Mouse (Mus musculus) gastrocnemius, postnatal 10 days (tissue): ENCODE measurements at regions not wholly inside any gene's neighbourhood (a gene's known extent, or its start where the extent isn't known, plus 50 kb on each side); places are given as distances from the start of the nearest gene placed in this dataset.

Experiments
- DNase-seq: peaks from one replicate; pipeline ENCODE4 v3.0.0; 2021; ENCODE audit warnings: mixed read lengths

DNA sequence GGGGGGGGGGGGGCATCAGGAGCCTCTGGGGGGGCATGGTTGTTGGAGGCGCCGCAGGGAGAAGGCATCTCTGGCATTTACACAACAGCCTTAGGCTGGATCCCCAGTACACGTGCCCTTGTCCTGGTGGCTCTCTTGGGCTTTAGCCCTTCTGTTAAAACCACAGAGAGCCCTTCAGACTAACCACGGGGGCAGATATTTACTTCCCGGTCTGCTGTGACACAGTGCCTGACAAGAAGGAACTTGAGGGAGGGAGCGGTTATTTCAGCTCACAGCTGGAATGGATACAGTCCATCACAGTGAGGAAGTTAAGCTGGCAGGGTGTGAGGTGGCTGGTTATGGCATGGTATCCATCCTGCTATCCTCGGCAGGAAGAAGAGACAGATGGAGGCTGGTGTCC, 71.0 kb upstream of the Gm11733 start:
- no peak for DNase-seq

DNA sequence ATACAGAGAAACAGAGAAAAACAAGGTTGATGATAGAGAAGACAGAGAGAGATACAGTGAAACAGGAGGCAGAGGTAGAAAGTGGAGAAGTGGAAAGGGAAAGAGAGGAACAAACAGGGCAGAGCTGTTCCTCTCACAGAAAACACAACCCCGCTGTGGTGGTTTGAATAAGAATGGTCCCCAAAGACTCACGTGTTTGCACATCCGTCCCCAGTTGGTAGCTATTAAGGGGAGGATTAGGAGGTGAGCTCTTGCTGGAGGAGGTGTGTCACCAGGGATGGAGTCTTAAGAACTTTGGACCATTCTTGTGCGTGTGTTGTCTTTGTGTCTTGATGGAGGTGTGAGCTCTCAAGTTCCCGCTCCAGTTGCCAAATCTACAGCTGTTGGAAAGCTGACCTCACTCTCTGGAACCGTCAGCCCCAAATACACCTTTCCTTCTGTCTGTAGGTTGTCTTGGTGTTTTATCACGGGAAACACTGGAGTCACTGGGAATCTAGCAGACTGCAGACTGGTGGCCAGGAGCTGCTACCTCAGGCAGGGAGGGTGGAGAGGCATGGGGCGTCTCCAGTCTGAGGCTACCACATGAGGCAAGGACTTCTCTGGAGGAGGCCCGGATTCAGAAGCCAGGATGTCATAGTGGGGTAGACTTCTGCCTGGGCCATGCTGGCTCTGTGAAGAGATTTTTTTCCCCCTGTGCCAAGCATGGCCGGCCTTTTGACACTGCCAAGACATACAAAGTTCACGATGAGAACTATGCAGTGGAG, 70.0 kb upstream of the Gm11733 start:
- no peak for DNase-seq

DNA sequence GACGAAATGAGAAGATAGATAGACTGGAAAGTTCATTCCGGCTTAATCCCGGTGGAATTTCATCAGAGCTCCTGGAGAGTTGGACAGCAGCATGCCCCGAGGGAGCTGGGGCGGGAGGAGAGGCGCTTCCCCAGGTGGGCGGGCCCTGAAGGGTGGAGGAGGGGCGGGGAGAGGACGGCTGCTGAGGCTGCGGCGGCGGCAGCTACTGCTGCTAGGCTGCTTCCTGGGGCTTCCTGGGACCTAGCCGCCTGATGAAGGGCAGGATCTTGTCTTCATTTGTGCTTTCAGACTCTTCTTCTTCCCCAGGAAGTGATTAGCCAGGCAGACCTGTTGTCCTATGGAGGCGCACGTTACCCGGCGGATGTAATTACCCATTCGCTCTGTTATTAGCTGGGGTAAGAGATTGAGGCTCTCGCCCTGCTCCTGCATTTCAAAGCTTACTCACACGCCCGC, 69.3 kb upstream of the Gm11733 start:
- DNase-seq: peak; percentile 67

DNA sequence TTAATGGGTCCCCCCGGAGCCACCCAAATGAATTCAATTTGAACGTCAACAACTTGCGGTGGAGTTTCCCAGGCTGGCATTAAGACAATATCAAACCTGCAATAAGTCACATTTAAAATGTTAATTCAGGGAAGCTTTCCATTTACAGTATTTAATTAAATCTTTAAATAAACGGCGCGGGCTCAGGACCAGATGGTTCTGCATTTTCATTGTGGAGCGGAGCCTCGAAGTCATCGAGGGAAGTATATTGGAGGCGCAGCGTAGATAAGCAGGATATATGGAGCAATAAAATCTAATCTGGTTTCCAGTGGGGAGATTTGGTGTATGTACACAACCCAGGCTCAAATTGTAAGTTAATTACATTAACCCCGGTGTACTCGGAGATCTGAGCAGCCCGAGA, 68.7 kb upstream of the Gm11733 start:
- DNase-seq: no peak

DNA sequence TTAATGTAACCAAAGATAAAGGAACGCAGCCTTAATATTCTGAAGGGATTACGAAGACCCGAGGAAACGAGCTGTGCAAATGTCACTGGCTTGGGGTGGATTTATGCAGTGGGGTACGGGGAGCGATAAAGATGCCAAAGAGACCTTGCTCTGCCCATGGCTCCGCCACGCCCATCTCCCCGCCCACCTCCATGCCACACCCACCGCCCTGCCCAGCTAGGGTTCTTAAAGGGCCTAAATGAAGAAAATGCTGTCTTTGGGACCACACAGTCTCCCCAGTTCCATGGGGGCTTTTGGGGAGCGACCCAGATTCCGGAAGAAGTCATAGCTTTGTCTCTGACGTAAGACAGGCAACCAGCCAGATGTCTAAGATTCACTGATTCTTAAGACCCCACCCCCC, 68.2 kb upstream of the Gm11733 start:
- DNase-seq: no peak

DNA sequence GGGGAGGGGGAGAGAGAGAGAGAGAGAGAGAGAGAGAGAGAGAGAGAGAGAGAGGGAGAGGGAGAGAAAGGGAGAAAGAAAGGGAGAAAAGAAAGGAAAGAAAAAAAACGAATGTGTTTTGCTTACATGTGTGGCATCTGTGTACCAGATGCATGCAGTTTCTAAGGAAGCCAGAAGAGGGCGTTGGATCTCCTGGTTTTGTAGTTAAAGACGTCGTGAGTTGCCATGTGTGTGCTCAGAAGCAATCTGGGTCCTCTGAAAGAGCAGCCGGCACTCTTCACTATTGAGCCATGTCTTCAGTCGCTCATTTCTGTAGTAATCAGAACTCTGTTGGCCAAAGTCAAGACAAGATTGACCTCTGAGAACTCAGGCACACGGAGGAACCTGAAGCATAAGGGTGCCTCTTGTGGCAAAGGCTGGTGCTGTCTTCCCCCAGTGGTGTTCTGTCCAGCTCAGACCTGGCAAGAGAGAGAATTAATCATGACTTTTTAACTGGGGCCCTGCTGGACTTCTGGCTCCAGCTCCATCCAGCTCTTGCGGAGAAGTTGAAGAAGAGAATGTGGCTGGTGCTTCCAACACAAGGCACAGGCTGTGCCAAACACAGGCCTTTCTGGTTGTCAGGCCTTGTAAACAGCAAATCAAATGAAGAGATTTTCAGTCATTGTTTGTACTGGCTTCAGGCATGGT, 67.0 kb upstream of the Gm11733 start:
- DNase-seq: no peak

DNA sequence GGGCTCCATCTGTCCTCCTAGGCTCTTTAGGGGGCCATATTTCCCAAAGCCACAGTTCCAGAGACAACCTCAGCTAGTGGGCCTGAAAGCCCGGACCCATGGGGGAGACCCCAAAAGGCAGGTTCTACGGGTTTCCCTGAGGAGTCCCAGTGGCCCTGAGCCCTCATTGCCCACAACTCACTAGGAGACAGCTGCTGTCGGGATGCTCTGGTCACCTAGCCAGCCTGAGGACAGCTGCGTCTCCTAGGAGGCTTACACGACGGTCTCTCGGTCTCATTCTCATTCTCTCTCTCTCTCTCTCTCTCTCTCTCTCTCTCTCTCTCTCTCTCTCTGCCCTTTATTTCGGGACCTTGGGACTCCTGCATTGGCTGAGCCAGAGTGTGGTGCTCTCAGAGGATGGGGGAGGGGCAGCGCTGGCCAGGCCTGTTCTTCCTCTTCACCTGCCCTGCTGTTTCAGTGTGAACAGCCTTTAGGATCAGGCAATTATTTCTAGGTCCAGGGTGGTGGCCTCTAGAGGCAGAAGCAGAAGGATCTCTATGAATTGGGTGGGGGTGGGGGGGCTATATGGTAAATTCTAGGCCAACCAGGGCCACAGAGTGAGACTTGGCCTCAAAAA, 66.1 kb upstream of the Gm11733 start:
- DNase-seq: no peak

DNA sequence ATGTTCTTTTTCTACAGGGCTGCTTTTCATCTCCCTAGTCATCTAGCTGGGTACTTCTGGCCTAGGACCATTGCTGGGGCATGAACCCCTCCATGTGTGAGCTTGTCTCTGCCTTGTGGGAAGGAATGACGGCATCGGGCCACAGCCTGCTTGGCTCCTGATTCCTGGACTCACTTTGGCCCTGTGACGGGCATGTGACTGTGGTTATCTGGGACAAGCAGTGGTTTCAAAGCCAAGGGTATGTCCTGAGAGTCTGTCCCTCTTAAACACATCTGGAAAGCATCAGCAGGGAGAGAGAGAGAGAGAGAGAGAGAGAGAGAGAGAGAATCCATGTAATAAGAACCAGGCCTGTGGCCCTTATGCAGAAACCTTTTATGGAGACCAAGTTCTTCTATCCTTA, 65.2 kb upstream of the Gm11733 start:
- no peak for DNase-seq

DNA sequence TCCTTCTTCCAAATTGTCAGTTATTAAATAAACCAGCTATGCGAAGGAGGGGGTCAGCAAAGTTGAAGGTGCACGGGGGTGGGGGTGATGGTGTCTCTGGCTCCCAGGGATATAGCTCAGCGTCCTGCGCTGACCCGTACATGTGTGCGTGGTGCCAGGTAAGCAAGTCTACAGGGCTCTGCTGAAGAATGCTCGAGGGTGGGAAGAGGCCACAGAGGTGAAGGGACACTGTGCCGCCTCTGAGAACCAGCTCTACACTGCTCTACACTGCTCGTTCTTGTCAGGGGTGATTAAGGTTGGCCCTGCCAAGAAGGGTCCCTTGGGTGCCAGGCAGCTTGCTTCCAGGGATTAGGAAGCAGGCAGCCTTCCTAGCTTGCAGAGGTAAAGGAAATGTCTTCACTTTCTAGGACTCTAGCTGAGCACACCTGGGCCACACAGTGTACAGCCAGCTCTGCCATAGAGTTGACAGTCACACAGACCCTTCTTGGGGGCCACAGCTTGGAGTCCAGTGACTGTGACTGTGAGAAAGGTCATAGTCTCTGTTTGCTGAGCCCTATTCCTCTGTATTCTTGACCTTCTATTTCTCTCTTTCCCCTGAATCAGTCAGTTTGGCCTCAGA, 64.7 kb upstream of the Gm11733 start:
- DNase-seq: no peak

DNA sequence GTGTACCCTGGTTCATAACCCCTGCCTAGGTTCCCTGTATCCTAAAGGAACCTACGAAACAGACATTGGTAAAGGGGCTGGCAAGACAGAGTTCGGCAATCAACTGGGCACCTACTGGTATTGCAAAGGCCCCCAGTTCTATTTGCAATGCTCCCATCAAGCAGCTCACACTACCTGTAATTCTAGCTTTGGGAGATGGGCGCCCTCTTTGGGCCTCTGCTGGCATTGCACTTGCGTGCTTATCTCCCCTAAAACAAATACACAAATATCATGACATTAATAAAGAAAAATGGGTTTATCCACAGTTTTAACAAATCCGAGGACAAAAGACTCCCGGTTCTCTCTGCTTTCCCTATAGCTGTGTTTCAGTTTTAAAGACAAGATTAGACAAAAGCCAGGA, 61.5 kb upstream of the Gm11733 start:
- no peak for DNase-seq

DNA sequence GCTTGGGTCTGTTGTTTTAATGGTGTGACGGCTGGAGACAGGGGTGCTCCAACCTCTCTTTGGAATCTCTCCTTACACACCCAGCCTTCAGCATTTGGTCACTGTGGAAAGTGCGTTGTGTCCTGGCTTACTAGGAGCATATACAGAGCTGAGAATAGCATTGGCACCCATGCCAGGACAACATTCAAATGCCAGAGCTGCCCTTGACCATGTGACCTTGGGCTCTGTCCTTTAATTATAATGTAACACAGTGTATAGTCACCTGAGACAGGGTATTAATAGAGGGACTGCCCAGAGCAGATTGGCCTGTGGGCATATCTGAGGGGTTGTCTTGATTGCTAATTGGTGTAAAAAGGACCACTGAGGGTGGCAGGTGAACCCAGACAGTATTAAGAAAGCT, 60.7 kb upstream of the Gm11733 start:
- DNase-seq: no peak

DNA sequence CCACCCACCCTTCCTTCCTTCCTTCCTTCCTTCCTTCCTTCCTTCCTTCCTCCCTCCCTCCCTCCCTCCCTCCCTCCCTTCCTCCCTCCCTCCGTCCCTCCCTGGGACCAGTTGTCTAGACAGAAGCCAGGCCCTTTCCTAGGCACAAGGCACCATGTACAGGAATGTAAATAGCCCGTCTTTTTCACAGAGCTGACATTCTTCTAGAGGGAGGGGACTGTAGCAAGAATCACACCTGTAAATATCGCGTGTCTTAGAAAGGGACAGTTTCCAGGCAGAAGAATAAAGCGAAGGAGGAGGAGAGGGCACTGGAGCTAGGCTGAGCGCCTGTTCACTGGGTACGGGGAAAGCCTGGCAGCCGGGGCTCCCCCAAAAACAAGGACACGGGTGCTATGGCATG, 58.7 kb upstream of the Gm11733 start:
- DNase-seq: no peak

DNA sequence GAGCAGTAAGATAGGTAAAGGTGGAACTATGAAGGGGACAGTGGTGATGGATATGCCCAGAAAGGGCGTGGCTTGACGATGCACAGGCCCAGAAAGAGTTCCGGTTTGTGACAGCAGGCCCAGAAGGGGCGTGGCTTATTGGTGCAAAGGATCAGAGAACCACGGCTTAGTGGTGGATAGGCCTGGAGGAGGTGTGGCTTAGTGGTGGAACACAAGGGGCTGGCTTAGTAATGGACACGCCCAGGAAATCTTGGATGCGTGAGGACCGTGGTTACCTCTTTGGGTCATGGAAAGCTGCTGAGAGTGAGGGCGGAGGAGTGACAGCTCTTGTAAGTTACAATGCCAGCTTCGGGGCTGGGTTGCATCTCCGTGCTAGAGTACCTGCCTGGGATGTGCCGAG, 58.2 kb upstream of the Gm11733 start:
- no peak for DNase-seq

DNA sequence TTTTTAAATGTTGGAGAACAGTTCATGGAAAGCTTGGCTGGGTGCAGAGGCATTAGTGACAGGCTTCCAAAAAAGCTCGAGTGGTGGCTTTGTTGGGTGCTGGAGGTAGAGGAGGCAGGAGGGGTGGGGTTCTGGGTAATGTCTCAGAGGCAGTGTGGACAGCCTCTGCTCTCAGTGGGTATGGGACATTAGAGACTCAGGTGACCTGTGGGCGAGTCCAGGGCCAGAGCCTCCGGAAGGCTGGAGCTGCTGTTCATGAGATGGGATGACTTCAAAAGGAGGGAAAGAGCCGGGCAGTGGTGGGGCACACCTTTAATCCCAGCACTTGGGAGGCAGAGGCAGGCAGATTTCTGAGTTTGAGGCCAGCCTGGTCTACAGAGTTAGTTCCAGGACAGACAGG, 57.5 kb upstream of the Gm11733 start:
- DNase-seq: no peak

DNA sequence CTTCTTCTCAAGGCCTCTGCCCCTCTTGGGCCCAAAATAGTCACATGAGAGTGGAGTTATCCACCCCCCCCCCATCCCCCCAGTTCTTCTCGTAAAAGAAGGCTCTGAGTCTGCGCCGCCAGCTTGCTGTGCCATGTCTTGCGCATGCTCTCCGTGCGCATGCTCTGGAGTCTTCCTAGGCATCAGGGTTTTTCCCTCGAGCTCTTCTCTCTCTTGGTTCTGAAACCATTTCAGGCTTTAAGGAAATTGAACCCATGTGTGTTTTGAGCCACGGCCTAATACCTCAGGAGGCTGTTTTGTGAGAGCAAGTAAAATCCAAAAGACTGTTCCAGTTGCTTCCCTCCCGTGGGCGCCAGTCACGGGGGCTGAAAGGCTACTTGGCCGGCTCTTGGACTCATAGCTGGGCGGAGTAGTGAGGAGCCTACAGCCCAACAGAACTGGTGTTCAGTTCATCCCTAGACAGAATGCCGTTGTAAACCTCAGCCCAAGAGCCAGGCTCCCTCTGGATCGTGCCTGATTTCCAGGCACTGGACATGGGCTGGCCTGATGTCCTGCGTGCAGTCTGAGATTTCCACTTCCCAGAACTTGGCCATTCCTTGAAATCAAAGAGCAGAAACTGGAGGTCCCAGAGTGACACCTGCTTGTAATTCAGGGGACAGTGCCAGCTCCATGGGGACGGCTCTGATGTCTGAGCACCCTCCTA, 56.2 kb upstream of the Gm11733 start:
- no peak for DNase-seq

DNA sequence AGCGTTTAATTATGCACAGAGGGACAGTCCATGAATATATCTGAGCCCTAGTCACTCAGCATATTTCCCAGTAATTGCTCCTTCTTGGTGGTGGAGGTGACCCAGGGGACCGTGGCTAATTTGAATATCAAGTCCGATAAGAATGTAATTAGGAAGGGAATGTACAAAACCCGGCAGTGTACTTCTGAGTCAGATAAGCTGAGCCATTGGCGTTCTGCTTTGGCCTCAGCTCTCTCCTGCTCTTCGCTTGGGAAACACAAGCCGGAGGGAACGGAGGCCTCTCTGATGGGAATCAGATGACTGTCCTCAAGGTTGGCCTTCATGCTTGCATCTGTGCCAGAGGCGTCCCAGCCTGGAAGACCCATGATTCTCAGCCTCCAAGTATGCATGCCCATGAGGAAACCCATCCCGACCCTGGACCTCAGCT, 54.8 kb upstream of the Gm11733 start:
- no peak for DNase-seq

DNA sequence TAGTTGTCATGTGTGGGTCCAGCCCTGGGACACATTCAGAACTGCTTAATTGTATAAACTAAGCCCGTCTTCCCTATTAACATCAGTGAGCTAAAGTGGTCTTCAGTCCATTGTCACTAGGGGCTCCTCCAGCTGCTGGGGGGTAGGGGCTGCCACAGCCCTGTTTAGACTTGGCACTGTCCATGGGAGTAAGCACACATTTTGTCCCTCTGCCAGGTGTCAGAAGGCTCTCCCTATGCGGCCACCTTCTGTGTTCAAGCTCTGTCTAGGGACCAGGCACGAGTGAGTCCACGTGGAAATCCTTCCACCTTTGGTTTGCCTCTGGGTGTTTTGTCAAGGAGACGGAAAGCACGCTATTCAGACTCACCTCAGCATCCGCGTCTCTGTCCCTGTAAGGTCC, 54.3 kb upstream of the Gm11733 start:
- DNase-seq: no peak

DNA sequence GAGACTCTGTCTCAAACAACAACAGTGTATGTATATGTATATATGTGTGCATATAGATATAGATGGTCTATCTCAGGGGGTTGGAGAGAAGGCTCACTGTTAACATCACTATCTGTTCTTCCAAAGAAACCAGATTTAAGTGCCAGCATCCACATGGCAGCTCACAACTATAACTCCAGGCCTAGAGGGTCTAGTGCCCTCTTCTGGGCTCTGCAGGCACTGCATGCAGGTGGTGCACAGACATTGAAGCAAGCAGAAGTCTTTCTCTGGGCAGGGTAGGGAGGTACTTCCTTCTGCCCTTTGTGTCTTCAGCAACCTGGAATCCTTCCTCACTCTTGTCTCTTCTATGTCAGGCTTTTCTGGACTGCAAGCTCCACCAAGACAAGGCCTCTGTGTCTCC, 50.1 kb upstream of the Gm11733 start:
- no peak for DNase-seq
